Mouse (Mus musculus) ES-E14 (cell line): Measurements from ENCODE around the gene Gm9639.
"Not testable (repeated sequence)": the region's sequence is repeated elsewhere in the genome, so short reads cannot be mapped to it uniquely, and the experiment has no call there.

ENCODE experiments used
- CHD2 ChIP-seq: IDR thresholded peaks from 2 replicates; pipeline ENCODE4 v1.6.1; 2014; ENCODE audit warnings: mild to moderate bottlenecking, low read depth, low read length, inconsistent platforms
- HCFC1 ChIP-seq: IDR thresholded peaks from 2 replicates; pipeline ENCODE4 v1.6.1; 2012; ENCODE audit warnings: low read length, inconsistent platforms, borderline replicate concordance; ENCODE audit not compliant: insufficient read depth
- ZC3H11A ChIP-seq: IDR thresholded peaks from 2 replicates; pipeline ENCODE4 v1.6.1; 2012; ENCODE audit warnings: low read depth, mild to moderate bottlenecking, inconsistent platforms, low read length, borderline replicate concordance
- ZNF384 ChIP-seq: IDR thresholded peaks from 2 replicates; pipeline ENCODE4 v1.6.1; 2012; ENCODE audit warnings: low read depth, low read length, inconsistent platforms

DNA sequence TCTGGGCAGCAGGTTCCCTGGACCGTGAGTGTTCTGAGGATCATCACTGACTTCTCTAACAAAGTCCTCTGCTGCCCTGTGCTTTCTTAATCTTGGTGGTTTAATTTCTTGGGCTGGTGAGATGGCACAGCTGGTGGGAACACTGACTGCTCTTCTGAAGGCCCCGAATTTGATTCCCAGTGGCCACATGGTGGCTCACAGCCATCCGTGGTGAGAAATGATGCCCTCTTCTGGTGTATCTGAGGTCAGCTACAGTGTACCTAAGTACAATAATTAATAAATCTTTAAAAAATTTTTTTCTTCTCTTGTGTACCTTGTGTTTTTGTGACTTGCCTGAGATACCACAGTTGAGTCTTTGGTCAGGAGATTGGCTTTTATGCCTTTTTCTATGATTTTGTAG lies 42.6 kb downstream of the Gm9639 start:
- not testable (repeated sequence) for TF ChIP-seq CHD2, ZNF384, HCFC1, ZC3H11A
